9 mouse cellular contexts compared by ENCODE assay signal in the genomic region with DNA sequence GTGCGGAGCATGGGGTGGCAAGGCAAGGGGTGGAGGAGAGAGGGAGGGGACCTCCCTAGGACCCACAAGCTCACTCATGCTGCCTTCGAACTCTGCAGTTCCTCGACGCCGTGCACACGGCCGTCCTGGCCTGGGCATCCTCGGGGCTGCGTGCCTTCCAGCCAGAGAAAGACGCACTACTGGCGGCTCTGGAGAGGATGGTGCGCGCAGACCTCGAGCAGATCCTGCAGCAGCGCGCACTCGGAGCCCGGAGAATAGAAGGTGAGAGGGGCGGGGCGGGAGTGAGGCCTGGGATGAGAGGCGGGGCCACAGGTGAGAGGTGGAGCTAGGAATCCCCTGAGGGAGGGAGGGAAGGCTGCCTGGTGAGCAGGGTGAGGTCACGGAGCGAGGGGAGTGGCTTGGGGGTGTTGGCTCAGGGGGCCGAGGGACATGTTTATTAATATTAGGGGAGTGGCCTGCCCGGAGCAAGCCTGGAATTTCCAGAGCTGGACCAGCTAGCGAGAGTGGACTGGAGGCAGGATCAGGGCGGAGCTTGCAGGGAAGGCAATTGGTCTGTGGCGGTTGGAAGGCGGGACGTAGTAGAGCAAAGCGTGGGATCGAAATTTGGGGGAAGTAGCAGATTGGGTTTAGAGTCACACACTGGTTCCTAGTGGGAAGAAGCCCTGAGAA. TPM values are rescaled to one million over a fixed set of nuclear protein-coding genes. Genes with fewer than 3 reads are reported as not detected.
A peak's percentile ranks its signal among the peaks of the same experiment; 100 is the strongest.
DNase-seq lines count a peak whose midpoint lies in the region; ATAC-seq and TF ChIP-seq lines count a peak whose summit lies in the region.
"Had no signal": no experiment of that assay in that cellular context is flagged by ENCODE, and none has a peak within 500 bp of the region (broad histone marks: within the 10 kb centered on the region; RNA-seq: fewer than 3 reads in every experiment).

No protein-coding gene starts in this region.

- H3K27ac ChIP-seq in spleen, adult 2 months (ENCODE audit: insufficient read depth, low read length), result no peak overlapping the region
- H3K27ac ChIP-seq in forebrain, embryonic 15.5 days (replicated peaks), result 0 out of 2 replicates have a peak overlapping the region, but pooled peaks have one; percentile 9
- H3K27ac ChIP-seq in limb, embryonic 13.5 days, result no peak overlapping the region
- H3K27ac ChIP-seq in midbrain, embryonic 12.5 days (replicated peaks), result no peak overlapping the region

- peak overlapping the region; percentile 25 for H3K9ac ChIP-seq in forebrain, embryonic 15.5 days (replicated peaks)
- peak overlapping the region; percentile 65 for H3K9ac ChIP-seq in limb, embryonic 13.5 days
- peak overlapping the region; percentile 28 for H3K9ac ChIP-seq in midbrain, embryonic 12.5 days (replicated peaks)

- peak overlapping the region; percentile 43; the same call in 1 of the 2 replicates for H3K4me3 ChIP-seq in spleen, adult 2 months (ENCODE audit: extremely low read depth, insufficient read depth, insufficient read length)
- H3K4me3 ChIP-seq in forebrain, embryonic 15.5 days, result peak overlapping the region; percentile 36
- H3K4me3 ChIP-seq in limb, embryonic 13.5 days, result peak overlapping the region; percentile 48
- peak overlapping the region; percentile 28 for H3K4me3 ChIP-seq in midbrain, embryonic 12.5 days

- DNase-seq in spleen, adult 2 months (ENCODE audit: low read depth in 1 of 2, low spot score in 2 of 2), result no peak
- no peak for DNase-seq in spleen, adult 12 weeks (ENCODE audit: low spot score)
- DNase-seq in testis, postnatal 14 days (ENCODE audit: low spot score), result peak; percentile 89
- DNase-seq in adipocyte (ENCODE audit: low spot score), result no peak

- TF ChIP-seq POLR2A in spleen, adult 2 months (IDR thresholded peaks at IDR 0.05; ENCODE audit: low read depth, low read length), result no peak

- WGBS in spleen, adult 2 months, result 38% methylated on average over 32 of the region's 32 CpGs
- 1% methylated on average over 32 of the region's 32 CpGs for WGBS in forebrain, embryonic 15.5 days
- under 1% methylated on average over 32 of the region's 32 CpGs for WGBS in limb, embryonic 13.5 days
- 1% methylated on average over 32 of the region's 32 CpGs for WGBS in midbrain, embryonic 12.5 days

- H3K36me3 ChIP-seq in spleen, adult 2 months (ENCODE audit: control insufficient read depth, insufficient read depth, low read length), result peaks cover 8% of the 10 kb centered on the region
- H3K36me3 ChIP-seq in forebrain, embryonic 15.5 days, result no peaks in the 10 kb centered on the region
- 0 out of 2 replicates have a peak, but pooled peaks cover 6% of the 10 kb centered on the region for H3K36me3 ChIP-seq in limb, embryonic 13.5 days
- 0 out of 2 replicates have a peak, but pooled peaks cover 9% of the 10 kb centered on the region for H3K36me3 ChIP-seq in midbrain, embryonic 12.5 days

- peak overlapping the region; percentile 44 for H3K4me2 ChIP-seq in forebrain, embryonic 15.5 days (replicated peaks)
- peak overlapping the region; percentile 86 for H3K4me2 ChIP-seq in limb, embryonic 13.5 days (replicated peaks)
- H3K4me2 ChIP-seq in midbrain, embryonic 12.5 days (replicated peaks), result peak overlapping the region; percentile 39

- H3K4me1 ChIP-seq in spleen, adult 2 months (ENCODE audit: control insufficient read depth, insufficient read depth, insufficient read length), result peaks cover 19% of the 10 kb centered on the region
- H3K4me1 ChIP-seq in forebrain, embryonic 15.5 days, result peaks cover 14% of the 10 kb centered on the region
- peaks cover 27% of the 10 kb centered on the region for H3K4me1 ChIP-seq in limb, embryonic 13.5 days
- peaks cover 15% of the 10 kb centered on the region; the same call in 1 of the 2 replicates for H3K4me1 ChIP-seq in midbrain, embryonic 12.5 days

- no peaks in the 10 kb centered on the region for H3K27me3 ChIP-seq in spleen, adult 2 months (ENCODE audit: control insufficient read depth, insufficient read depth, low read length)
- peaks cover 34% of the 10 kb centered on the region for H3K27me3 ChIP-seq in forebrain, embryonic 15.5 days
- H3K27me3 ChIP-seq in limb, embryonic 13.5 days, result peaks cover 47% of the 10 kb centered on the region
- peaks cover 67% of the 10 kb centered on the region for H3K27me3 ChIP-seq in midbrain, embryonic 12.5 days
- H3K27me3 ChIP-seq: Patski had no signal

- no peaks in the 10 kb centered on the region for H3K9me3 ChIP-seq in forebrain, embryonic 15.5 days
- no peaks in the 10 kb centered on the region for H3K9me3 ChIP-seq in limb, embryonic 13.5 days
- no peaks in the 10 kb centered on the region for H3K9me3 ChIP-seq in midbrain, embryonic 12.5 days

- TF ChIP-seq CTCF in spleen, adult 2 months (IDR thresholded peaks at IDR 0.05; ENCODE audit: extremely low read depth, insufficient read depth, insufficient read length, insufficient replicate concordance), result no peak

- ATAC-seq in forebrain, embryonic 15.5 days (replicated peaks), result peak; percentile 70
- ATAC-seq in hematopoietic stem cell, adult 5-6 weeks (replicated peaks in 1 of 2; ENCODE audit: insufficient read depth in 1 of 2, low FRiP score in 2 of 2, low TSS enrichment in 1 of 2, low read depth in 1 of 2, poor library complexity in 2 of 2, severe bottlenecking in 2 of 2), result peak; percentile 23 to 46; a peak in 3 of 4 replicates
- ATAC-seq in limb, embryonic 13.5 days (ENCODE audit: low FRiP score, low read depth), result peak; percentile 84
- peak; percentile 52 for ATAC-seq in midbrain, embryonic 12.5 days (ENCODE audit: low FRiP score, low read depth)
- ATAC-seq: Patski had no signal

RNA-seq across cellular contexts. Expression of a gene that starts 5.4 kb away (rescaled TPM):
- polyA plus RNA-seq in spleen, adult 2 months (2012; rRNA removed), result 115 and 173 TPM in 2 replicates
- 4.9 and 5.5 TPM in 2 replicates for polyA plus RNA-seq in forebrain, embryonic 15.5 days (2015; fragmentation: Nextera tagmentation; extraction: Ambion mirVana)
- total RNA-seq in hematopoietic stem cell, adult 5-6 weeks (2017), result 1.0 and 9.7 TPM in 2 replicates
- polyA plus RNA-seq in limb, embryonic 13.5 days (2015; fragmentation: Nextera tagmentation; extraction: Ambion mirVana), result 4.0 and 5.7 TPM in 2 replicates
- polyA plus RNA-seq in midbrain, embryonic 12.5 days (2016; fragmentation: Nextera tagmentation; extraction: Ambion mirVana), result 6.5 and 6.9 TPM in 2 replicates

RNA-seq across cellular contexts. Expression of a gene that starts 8.0 kb away (rescaled TPM):
- polyA plus RNA-seq in spleen, adult 2 months (2012; rRNA removed), result 159 and 216 TPM in 2 replicates
- 54.3 and 56.2 TPM in 2 replicates for polyA plus RNA-seq in forebrain, embryonic 15.5 days (2015; fragmentation: Nextera tagmentation; extraction: Ambion mirVana)
- 53.6 and 78.4 TPM in 2 replicates for total RNA-seq in hematopoietic stem cell, adult 5-6 weeks (2017)
- 85.6 and 87.6 TPM in 2 replicates for polyA plus RNA-seq in limb, embryonic 13.5 days (2015; fragmentation: Nextera tagmentation; extraction: Ambion mirVana)
- 52.1 and 56.2 TPM in 2 replicates for polyA plus RNA-seq in midbrain, embryonic 12.5 days (2016; fragmentation: Nextera tagmentation; extraction: Ambion mirVana)

RNA-seq across cellular contexts. Expression of a gene that starts 10.8 kb away (rescaled TPM):
- polyA plus RNA-seq in spleen, adult 2 months (2012; rRNA removed), result 171 and 224 TPM in 2 replicates
- polyA plus RNA-seq in forebrain, embryonic 15.5 days (2015; fragmentation: Nextera tagmentation; extraction: Ambion mirVana), result 191 TPM in 2 replicates
- 51.4 and 93.2 TPM in 2 replicates for total RNA-seq in hematopoietic stem cell, adult 5-6 weeks (2017)
- 210 and 212 TPM in 2 replicates for polyA plus RNA-seq in limb, embryonic 13.5 days (2015; fragmentation: Nextera tagmentation; extraction: Ambion mirVana)
- polyA plus RNA-seq in midbrain, embryonic 12.5 days (2016; fragmentation: Nextera tagmentation; extraction: Ambion mirVana), result 215 and 216 TPM in 2 replicates

RNA-seq across cellular contexts. Expression of a gene that starts 34.1 kb away (rescaled TPM):
- 38.2 and 47.0 TPM in 2 replicates for polyA plus RNA-seq in spleen, adult 2 months (2012; rRNA removed)
- polyA plus RNA-seq in forebrain, embryonic 15.5 days (2015; fragmentation: Nextera tagmentation; extraction: Ambion mirVana), result 68.5 and 71.8 TPM in 2 replicates
- 13.3 and 16.6 TPM in 2 replicates for total RNA-seq in hematopoietic stem cell, adult 5-6 weeks (2017)
- polyA plus RNA-seq in limb, embryonic 13.5 days (2015; fragmentation: Nextera tagmentation; extraction: Ambion mirVana), result 52.2 and 52.3 TPM in 2 replicates
- polyA plus RNA-seq in midbrain, embryonic 12.5 days (2016; fragmentation: Nextera tagmentation; extraction: Ambion mirVana), result 38.4 and 44.4 TPM in 2 replicates

RNA-seq across cellular contexts. Expression of a gene that starts 36.4 kb away (rescaled TPM):
- not detected in 2 replicates for polyA plus RNA-seq in spleen, adult 2 months (2012; rRNA removed)
- polyA plus RNA-seq in forebrain, embryonic 15.5 days (2015; fragmentation: Nextera tagmentation; extraction: Ambion mirVana), result not detected in 2 replicates
- 0.40 and 0.50 TPM in 2 replicates for total RNA-seq in hematopoietic stem cell, adult 5-6 weeks (2017)
- not detected in 2 replicates for polyA plus RNA-seq in limb, embryonic 13.5 days (2015; fragmentation: Nextera tagmentation; extraction: Ambion mirVana)
- not detected in 2 replicates for polyA plus RNA-seq in midbrain, embryonic 12.5 days (2016; fragmentation: Nextera tagmentation; extraction: Ambion mirVana)

Comparison
In these comparisons a context has a peak if more than half of its experiments do, and no peak if none do; other contexts are left out.
1. RNA of a gene that starts 5.4 kb away (polyA plus RNA-seq): 115 to 173 TPM in spleen, adult 2 months; 6.5 to 6.9 TPM in midbrain, embryonic 12.5 days, 4.0 to 5.7 TPM in limb, embryonic 13.5 days and 4.9 to 5.5 TPM in forebrain, embryonic 15.5 days; every median in the first group is over 10 times any median in the second.
2. Peak in every context shown above with its lines, with median percentiles within 50 percentile points of each other: H3K4me3 ChIP-seq, ATAC-seq, H3K4me2 ChIP-seq and H3K9ac ChIP-seq.